Mouse (Mus musculus): ENCODE results near the gene Gsg1l.
A peak's percentile ranks its signal among the peaks of the same experiment; 100 is the strongest.

Gsg1l gene

DNA sequence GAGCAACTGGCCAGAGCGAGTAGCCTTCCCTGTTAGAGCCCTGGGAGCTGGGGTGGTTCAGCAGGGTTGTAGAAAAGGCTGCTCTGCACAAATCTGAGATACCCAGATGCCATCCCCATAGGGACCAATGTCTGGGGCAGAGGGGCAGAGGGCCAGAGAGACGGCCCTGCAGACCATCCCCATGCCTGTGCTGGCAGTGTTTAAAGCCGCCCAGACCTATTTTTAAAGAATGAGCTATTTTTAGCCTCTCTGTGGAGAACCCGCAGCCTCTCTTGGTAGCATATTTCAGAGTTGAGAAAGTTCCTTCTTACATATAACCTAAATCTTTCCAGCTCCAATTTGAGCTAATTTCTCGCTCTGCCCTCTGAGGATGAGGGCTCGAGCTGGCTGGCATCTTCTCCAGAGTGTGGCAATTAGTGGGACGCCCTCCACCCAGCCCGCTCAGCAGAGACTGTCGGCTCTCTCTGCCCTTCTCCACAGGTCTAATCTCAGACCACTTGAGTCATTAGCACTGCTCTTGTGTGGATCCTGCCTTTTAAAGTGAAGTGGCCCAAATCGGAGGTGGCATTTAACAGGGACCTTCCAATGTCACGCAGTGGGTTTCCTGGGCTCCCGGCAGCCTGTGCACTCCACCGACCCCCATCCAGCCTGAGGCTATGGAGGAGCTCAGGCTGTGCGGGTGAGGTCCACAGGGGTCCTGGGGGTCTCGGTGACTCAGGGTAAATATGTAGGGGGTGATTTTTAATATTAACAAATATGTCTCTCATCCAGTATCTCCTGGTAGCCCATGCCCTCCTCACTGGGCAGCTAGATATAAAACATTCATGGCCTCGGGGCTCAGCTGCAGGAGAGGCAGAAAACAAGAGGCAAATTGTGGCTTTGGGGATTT lies 148.6 kb downstream of the Gsg1l start:
- DNase-seq, result no peak

DNA sequence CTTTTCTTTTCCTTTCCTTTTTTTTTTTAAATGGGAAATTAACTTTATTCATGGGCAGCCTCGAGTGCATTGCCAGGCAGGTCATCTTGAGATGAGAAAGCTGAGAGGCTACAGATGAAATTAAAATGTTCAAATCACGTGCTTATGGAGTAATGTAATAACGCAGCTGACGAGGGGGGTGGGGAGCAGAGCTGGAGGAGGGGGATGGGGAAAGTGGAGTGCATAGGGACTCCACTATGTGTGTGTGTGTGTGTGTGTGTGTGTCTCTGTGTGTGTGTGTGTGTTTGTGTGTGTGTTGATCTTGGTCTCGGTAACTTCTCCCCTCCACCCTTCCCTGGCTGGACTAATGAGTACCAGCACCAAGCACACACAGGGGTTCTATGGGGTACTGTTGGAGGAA lies 150.6 kb downstream of the Gsg1l start:
- no peak for DNase-seq

DNA sequence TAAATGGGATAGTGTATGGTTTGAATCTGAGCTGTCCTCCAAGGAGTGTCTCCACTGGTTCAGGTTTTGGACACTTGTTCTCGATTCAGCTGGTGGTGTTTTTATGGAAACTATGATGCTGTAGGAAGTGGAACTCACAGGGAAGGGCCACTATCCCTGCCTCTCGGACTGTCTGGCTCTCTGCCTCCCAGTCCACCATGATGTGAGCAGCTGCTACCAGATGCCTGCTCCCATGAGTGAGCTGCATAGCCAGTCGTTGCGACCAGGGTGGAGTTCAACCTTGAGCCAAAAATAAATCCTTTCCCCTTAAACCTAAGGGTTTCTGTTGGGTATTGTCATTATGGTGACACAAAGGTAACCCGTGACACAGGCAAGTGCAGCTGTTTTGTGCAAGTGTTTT lies 158.2 kb downstream of the Gsg1l start:
- DNase-seq, result no peak

DNA sequence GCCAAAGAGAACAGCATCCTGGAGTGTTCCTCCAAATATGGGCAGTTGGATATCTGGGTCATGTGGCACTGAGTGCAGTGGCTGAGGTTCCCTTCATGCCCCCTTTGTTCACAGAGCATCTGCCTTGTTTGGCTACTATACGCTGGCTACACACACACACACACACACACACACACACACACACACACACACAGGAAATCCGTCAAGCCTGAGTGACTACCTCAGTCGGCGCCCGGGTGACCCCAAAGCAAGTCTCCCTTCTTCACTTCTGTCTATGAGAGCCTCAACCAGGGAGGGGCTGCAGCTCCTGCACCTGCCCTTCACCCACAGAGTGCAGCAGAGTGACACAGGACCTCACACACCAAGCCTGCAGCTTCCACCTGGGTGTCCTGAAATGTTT lies 161.4 kb downstream of the Gsg1l start:
- no peak for DNase-seq

DNA sequence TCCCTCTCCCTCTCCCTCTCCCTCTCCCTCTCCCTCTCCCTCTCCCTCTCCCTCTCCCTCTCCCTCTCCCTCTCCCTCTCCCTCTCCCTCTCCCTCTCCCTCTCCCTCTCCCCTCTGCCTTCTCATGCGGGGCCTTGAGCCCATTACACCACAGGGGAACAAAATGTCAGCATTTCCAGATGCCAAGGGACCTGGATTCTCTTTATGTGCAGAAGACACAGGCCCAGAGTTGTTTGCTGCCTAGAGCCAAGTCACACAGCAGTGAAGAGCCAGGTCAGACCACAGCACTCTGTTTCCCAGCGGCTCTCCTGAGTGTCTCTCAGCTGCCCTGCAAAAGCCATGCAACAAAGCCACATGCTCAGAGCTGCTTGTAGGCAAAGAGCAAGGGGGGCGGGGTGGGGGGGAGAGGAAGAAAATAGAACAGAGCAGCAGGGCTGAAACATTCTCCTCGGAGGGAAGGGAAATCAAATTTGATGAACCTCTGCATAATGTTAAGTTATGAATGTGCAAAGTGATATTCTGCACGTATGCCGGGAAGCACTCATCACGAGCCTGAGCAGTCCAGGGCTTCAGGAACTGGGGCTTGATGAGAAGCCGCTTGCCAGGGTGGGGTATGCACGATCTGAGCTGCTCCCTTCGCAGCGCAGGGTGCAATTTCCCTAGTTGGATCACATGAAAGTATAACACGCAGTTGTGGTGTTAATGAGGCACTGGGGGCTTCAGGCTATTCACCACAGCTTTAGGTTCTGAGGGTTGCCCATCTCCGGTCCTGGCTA lies 181.6 kb downstream of the Gsg1l start:
- DNase-seq, result no peak

DNA sequence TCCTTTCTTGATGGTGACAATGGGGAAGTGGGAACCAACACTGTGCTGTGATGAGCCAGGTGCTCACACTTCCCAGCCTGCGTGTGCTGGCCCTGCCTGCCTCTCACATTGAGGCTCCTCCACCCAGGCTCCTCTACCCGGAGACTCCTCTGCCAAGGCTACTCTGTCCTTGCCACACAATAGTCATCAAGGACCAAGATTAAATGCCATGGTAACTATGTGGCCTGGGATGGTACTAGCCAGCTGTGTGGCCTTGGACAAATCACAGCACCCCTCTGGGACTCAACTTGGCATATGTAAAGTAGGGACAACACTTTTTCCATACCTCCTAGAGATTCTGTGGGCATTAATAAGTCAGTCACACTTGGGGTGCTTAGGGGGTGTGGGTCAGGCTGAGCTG lies 182.3 kb downstream of the Gsg1l start:
- no peak for DNase-seq

DNA sequence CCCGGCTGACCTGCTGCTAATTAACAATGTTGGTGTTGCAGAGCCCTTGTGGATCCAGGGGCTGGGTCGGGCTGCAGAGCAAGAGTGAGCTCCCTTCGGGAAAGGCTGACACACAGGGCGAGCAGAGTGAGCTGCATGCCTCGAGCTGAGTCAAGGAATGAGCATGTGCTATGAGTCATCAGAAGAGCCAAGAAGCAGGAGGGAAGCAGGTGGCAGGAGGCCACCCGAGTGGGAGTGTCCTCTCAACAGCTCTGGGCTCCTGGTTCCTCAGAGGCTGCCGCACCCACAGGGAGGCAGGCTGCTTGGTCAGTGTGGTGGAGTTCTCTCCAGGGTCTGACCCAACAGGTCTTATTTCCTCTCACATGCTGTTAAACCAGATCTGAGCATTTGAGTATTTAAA lies 183.2 kb downstream of the Gsg1l start:
- DNase-seq, result no peak

DNA sequence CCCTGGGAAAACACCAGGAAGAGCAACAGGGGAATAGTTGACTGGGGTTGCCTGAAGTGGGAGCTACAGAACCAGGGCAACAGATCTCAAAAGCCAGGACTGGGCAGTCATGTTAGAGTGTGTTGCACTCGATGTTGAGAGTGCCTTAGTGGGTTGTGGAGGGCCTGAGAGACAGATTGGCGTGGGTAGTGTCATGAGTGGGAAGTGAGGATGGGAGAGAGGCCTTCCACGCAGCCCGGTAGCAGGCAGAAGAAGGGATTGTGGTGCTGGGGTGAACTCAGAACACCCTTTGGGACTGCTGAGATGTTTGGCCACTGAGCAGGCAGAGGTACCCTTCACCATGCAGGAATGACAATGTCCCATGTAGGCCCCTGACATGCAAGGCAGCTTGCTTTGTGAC lies 185.2 kb downstream of the Gsg1l start:
- no peak for DNase-seq

DNA sequence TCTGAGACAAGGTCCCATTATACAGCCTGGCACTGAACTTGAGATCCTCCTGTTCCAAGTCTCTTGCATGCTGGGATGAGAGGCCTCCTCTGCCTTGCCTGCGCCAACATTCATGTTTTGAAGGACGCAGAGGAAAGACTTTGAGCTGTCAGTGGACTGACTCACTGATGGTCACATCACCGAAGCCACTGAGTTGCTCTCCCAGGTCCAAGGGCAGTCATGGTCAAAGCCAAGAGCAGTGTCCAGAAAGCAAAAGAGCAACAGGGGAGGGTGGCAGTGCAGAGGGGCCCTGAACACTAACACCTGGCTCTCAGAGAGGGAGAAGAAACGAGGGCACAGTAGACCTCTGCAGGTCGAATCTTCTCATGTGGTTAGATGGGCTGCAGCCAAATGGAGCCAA lies 188.6 kb downstream of the Gsg1l start:
- DNase-seq, result no peak

DNA sequence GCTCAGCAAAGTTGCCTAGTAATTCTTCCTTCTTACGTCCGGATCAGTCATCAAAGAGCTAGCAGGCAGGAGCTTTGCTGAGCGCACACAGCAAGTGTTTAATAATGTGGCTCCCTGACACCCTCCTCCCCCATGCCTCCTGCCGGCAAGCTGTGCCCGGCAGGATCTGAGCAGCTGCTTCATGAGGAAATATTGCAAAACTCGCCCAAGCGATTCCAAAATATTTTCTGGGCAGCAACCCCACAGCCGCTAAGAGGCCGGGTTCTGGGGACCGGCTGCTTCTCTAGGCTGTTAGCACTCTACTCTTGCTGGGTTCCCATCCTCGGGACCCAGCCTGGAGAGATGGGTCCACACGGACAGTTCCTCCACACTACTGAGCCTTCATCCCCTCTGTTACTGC lies 193.8 kb downstream of the Gsg1l start:
- DNase-seq, result no peak

DNA sequence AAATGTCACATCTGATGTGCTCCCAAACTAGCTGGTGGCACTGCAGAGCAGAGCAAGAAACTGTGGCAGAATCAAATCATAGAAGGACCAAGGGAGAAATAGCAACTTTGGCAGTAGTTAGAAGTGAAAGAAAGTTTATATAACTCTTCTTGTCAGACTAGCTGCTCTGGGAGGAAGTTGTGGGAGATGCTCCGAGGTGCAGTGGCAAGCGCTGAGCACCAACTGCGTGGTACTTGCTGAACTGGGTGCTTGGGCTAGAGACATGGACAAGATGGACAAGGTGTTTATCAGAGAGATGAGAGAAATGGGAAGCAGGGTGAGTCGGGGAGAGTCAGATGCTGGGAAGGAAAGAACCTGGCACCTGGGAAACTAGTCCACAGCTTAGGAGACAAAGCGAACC lies 194.4 kb downstream of the Gsg1l start:
- DNase-seq, result no peak

DNA sequence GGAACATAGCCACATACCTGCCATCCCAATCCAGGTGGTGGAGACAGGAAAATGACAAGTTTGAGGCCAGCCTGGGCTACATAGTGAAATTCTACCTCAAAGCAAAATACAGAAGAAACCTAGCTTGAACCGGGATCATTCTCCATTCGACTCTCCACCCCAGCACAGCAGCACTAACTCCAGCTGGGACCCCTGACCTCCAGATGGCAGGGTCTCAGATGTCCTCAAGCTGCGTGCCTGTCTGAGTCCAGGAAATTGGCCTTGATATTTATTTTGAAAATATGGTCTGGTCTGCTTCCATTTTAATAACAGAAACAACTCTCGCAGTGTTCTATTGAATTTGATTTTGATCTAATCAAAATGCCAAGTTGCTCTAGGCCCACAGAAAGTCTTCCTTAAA lies 195.1 kb downstream of the Gsg1l start:
- DNase-seq, result peak; percentile 49

DNA sequence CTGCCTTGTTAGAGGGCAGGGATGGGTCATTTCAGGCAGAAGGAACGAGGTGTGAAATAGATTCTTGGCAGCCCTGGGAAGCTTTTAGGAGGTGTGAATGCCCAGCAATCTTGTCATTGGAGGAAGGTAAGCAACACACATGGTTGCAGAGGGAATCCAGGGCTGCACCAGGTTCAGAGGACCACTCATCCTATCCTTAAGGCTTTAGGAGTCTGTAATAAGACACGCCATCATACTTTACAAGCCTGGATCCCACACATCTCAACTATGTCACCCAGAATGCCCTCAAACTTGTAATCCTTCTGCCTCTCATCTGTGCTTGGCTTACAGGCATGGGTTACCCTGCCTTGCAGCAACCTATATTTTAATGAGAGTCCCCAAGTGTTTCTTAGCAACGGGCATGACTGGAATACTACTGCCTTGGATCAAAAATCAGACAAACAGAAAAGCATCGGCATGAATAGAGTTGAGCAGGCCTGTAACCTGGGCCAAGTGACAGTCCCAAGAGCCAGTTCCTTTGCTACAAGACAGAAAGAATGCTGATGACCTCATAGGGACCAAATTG lies 196.0 kb downstream of the Gsg1l start:
- DNase-seq, result no peak

DNA sequence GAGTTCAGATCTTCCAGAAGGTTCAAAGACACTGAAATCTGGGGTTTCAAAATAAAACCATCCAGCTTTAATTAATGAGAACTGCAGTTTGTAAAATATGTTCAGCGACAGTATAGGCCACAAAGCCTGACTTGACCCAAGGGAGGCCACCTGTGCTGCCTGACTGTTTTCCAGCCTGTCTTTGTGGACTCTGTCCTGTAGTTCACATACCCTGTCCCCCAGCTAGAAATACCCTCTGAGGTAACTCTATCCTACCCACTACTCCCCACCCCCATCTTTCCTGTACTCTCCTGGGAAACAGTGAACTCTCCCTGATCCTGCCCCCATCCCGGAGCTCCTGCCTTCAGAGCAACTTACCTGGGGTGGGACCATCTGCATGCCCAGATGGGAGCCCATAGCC lies 199.0 kb downstream of the Gsg1l start:
- no peak for DNase-seq

DNA sequence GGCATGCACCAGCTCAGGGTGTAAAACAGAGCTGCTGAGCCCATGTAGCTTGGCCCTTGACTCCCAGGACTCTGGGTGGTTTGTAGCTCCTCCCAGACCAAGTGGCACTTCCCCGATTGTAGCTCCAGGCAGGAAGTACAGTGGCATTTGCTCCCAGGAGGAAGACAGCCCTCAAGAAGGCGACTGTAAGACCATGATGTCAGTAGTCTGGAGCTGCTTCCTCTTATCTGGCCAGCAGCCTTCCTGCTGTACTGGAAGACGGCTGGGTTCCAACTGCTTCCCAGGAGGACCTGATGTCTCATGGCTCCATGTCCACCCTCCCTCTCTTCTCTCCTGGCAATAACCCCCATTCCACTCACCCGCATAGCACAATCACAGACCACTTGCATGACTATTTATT lies 204.2 kb downstream of the Gsg1l start:
- no peak for DNase-seq

DNA sequence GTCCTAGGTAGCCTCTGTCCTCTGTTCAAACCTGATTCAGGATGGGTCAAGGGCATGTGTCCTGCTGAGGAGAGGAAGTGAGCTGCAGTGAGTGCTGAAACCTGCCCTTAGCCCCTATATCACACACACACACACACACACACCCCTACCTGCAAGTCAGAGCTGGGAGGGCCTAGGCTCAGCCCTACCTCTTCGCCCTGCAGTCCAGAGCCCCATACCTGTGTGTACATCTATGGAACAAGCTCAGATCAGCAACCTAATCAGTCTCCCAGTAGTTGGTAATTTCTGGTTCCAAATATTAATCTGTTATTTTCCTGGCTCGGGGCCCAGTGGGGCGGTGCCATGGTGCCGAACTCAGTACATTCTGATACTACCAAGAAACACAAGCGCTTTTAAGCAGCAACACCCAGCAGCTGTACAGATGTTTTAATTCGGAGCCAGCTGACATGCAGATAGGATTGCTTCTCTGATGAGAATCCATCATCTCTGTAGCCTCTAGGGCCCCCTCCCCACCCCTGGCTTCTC lies 208.2 kb downstream of the Gsg1l start:
- no peak for DNase-seq

DNA sequence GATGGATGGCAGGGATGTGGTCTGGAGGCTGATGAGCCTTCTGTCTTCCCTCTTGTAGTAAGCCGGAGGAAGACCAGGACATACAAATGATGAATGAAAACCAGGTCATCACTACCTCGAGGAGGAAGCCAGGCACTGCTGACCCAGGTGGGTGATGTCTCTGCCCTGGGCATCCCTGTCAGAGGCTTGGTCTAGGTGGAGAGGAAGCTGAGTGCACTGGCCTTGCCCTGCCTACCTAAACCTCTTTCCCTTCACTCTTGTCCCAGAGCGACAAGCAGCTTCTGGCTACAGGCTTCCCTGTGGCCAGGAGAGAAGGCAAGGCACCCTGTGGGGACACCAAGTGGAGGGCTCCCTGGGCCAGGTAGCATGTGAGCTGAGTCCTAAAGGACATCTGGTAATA lies 209.3 kb downstream of the Gsg1l start:
- no peak for DNase-seq

DNA sequence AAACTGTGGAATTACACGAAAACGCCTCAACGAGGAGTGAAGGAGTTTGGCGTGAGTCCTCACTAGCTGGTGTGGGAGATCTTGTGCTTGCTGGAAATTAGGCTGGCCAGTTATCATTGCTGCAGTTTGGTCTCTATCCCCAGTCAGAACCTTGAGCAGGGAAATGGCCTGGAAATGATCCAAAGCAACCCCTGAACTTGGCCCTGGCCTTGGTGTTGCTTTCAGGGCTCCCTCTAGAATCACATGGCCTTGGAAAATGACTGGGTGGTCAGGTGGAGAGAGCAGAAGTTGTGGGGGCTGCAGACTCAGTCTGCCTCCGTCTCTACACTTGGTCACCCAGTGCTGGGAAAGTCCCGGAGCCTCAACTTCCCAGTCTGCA lies 210.0 kb downstream of the Gsg1l start:
- DNase-seq, result no peak

DNA sequence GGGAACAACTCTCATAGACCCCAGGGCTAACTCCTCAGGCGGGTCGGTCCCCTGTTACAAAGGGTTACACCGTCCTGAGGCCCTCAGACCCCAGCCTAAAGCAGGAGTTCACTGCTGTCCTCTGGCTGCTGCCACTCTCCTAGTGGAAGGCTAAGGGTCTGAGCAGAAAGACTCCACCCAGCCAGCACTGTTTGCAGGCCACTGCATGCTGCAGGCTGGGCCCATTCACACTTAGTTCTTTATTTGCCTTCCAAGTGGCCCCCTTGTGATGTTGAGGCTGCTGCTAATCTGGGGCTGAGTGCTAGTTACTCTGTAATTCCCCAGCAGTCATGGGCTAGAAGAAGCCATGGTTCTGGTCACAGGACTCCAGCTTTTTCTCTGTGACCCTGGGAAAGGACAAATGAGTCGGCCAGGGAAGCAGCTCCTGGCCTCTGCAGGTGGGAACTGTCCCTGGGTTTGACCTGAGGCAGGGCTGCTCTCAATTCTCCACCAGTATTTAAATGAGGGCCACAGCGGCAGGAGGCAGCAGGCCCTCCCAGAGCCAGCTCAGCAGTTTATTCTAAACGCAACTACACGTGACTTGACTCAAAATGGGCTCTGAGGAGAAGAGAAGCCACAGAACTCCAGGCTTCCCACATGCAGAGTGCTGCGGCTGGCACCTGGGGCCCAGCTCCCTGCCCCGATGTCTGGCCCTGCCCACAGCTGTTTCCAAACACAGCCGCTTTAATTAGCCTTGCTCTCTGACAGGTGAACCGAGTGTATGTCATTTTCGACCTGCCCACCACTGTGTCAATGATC lies 210.6 kb downstream of the Gsg1l start:
- DNase-seq, result peak; percentile 54

DNA sequence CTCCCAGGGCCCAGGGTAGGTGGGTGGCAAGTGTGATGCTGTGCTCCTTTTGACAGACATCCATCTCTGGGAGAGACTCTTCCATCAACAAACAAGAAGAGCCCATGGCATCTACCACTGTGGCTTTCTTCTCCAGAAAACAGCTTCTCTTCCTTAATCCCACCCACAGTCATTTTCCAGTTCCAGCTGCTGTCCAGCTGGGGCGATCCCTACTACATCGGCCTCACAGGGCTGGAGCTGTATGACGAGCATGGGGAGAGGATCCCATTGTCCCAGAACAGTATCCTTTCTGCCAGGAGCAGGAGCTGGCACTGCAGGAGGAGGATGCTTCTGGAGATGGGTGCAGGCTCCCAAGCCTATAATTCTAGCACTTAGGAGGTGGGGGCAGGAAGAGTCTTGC lies 213.6 kb downstream of the Gsg1l start:
- DNase-seq, result no peak

DNA sequence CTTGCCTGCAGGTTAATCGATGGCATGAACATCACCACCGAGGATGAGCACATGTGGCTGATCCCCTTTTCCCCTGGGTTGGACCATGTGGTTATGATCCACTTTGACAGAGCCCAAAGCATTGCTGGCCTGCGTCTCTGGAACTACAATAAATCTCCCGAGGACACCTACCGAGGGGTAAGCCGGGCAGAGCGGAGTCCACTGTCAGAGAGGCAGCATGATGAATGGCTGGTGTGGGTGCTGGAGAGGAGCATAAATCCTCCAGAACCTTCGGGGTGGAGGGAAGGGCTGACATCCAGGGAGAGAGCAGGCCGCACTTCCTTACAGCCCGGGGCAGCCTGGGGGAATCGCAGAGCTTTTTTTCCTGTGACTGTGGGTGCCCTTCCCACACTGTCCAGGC lies 217.0 kb downstream of the Gsg1l start:
- peak; percentile 68 for DNase-seq

DNA sequence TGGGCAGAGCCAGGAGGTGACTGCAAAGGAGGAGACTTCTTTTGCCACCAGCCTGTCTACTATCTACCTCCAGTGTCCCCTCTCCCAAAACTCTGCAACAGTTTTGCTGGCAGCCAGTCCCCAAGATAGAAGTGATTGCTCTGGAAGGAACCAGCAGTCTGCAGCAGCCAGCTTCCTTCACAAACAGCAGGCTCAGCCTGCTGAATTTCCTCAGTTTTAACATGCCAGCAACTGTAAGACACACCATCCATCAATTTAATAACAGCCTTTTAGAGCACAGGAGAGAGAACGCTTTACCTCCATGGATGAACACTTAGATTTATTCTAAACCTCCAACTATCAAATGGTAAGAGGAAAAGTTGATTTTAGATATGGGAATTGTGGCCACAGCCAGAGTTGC lies 218.2 kb downstream of the Gsg1l start:
- no peak for DNase-seq

DNA sequence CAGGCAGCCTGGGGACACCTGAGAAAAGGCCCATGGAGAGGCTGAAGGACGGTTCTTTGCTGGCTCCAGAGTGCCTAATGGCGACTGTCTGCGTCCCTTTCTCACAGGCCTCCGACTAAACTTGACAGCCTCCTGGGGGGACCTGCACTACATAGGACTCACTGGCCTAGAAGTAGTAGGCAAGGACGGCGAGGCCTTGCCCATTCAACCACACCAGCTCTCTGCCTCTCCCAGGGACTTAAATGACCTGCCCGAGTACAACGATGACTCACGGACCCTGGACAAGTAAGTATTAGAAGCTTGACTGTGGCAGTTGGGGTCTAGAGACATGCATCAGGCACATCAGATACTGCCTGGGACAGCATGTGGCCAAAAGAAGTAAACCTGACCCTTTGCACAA lies 221.8 kb downstream of the Gsg1l start:
- no peak for DNase-seq
